Mouse (Mus musculus): ENCODE measurements at regions not wholly inside any gene's neighbourhood (a gene's known extent, or its start where the extent isn't known, plus 50 kb on each side); places are given as distances from the start of the nearest gene placed in this dataset.
A peak's percentile ranks its signal among the peaks of the same experiment; 100 is the strongest.

DNA sequence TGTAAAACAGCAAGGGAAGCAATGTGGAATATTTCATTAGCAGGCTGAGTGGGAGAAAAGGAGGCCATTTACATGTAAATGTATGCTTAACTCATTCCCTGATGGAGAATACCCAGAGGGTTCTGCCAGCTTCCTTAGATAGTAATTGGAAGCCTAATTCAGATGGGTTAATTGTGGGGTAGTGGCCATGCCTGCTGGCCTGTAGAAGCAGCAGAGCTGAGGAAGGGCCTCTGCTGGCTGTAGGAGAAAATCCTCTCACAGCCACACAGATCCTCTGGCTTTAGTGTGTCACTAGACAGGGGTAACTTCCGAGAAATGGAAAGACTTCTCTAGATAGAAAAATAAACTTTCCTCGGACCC is 1588.7 kb upstream of the Got2 start:
- DNase-seq (ENCODE audit: low spot score in 2 of 2), result no peak
- intact Hi-C loops (cut with DNase I), result no loop called here

DNA sequence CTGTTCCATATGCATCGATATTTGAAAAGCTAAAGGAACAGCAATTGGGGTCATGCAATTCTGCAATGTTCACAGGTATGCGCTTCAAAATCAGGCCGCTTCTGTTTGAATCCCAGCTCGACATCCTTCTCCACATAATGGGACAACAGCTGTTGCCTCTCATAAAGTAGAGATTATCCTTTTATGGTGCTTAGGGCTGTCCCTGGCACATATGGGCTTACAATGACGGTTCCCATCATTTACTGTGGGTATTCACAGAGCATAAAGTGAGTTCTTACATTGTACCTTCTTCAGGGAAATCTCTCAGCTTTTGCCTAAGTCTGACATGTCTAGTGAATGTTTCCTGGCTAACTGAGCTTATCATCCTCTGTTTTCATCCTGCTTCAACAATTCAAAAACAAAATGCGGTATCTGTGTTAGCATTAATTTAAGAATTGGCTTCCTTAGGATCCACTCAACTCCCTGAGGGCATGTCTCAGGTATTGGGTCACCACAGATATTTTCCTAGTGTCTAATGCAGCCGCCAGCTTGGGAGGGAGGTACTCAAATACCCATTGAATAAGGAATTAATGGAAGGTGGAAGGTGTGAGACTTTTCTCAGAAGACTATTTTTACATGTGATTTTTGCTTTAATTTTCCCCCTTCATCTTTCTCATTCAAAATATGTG is 1588.2 kb upstream of the Got2 start:
- intact Hi-C loops (cut with DNase I), result no loop called here
- no peak for DNase-seq (ENCODE audit: low spot score in 2 of 2)

DNA sequence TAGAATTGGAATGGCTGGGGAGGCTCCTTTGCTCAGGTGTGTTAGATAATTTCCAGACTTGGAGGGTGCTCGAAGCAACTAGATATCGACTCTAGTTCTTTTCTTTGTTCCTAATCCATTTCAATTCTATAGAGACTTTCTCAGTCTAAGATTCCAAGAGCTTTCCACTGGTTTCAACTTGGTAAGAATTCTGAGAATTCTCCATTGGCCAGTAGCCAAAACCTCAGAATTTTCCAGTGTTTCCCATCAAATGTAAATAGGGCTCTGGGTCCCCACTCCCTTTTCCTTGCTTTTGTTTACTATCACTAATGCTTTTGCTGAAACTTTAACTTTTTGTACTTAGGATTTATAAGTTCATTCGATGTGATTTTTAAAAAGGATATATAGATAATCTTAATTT is 1585.0 kb upstream of the Got2 start:
- intact Hi-C loops (cut with DNase I), result no loop called here
- no peak for DNase-seq (ENCODE audit: low spot score in 2 of 2)

DNA sequence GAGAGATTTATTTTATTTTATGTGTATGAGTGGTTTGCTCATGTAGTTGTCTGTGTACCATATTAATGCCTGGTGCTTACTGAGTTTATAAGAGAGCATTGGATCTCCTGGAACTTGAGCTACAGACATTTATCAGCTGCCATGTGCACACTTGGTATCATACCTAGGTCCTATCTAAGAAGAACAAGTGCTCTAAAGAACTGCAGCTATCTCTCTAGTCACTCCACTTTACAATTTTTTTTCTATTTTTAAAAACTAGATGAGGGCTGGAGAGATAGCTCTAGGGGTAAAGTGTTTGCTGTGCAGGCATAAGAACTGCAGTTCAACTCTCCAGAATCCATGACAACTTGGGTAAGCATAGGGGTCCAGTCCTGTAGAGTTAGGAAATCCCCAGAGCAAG is 1573.1 kb upstream of the Got2 start:
- intact Hi-C loops (cut with DNase I), result no loop called here
- DNase-seq (ENCODE audit: low spot score in 2 of 2), result no peak

DNA sequence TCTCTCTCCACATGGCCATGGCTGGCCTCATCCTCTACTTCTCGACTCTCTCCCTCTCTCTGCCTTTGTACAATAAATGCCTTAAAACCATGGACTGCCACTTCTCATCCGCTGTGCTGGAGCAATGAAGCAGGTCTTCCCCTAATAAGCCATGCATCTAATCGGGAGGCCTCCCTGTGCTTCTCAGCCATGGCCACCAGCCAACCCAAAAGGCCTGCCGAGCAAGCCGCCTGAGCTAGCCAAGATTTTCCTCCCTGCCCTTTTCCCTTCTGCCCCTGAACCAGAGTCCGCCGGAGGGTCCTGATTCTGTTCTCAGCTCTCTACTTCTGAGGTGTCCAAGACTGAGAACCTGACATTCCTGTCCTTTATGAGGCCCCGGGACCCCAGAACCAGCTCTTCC is 1559.3 kb upstream of the Got2 start:
- DNase-seq (ENCODE audit: low spot score in 2 of 2), result no peak
- intact Hi-C loops (cut with DNase I), result no loop called here

DNA sequence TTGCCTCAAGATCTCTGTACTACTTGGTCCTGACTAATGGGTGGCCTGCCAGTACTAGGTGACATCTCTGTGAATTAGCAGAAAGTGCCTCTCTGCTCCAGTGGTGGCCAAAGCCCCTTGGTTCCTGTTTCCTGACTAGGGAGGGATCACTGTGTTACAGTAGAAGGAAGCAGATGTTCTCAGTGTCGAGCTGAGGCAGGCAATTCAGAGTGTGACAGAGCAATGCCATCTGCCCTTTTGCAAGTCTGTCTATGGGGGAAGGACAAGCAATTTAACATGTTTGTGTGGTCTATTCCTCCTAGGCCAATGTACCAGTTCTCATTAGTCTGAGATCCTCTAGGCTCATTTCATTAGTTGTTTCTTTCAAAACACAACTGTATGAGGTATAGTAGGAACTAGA is 1553.1 kb upstream of the Got2 start:
- intact Hi-C loops (cut with DNase I), result no loop called here
- no peak for DNase-seq (ENCODE audit: low spot score in 2 of 2)

DNA sequence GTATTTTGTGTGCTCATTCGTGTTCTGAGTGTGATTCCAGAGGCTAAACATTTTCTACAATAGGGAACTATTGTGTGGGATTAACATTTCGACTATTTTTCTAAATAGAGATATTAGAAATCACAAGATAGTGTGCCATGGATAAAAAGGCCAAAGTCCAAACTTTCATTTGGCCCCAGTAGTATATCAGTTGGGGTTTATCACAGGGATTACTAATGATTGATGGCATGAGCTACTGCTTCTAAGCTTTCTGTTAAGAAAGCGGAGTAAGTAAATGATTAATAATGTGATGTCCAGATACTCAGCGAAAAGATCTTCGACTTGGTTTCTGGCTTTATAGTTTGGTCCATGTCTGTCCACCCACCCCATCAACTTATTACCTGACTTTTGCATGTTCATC is 1545.2 kb upstream of the Got2 start:
- intact Hi-C loops (cut with DNase I), result no loop called here
- no peak for DNase-seq (ENCODE audit: low spot score in 2 of 2)

DNA sequence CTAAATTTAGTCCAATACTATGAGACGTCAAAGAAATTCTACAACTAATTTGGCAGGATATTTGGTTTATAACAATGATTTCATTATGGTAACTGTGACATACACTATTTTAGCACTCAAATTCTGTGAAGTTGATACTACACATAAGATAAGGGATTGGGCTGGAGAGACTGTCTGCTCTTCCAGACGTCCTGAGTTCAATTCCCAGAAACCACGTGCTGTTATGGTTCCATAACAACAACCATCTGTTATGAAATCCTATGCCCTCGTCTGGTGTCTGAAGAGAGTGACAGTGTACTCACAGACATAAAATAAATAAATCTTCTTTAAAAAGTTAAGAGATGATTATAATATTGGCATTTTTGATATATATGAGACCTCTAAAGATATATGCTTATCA is 1543.1 kb upstream of the Got2 start:
- no peak for DNase-seq (ENCODE audit: low spot score in 2 of 2)
- intact Hi-C loops (cut with DNase I), result no loop called here

DNA sequence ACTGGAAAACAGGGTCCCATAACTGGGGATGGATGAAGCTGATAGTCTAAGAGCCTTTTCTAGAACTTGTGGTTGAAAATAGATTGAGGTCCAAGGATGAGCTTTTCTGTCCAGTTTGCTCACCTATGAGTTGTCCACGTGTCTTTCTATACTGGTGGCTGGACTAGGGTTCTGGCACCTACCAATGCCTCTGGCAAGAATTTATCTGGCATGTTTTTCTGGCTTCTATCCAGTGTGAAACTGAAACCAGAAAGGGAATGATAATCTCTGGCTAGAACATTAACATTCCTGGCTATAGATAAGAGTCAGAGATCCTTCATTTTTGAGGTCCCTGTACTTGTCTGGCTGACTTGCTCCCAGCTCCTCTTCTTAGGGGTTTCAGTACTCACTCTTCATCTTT is 1534.0 kb upstream of the Got2 start:
- intact Hi-C loops (cut with DNase I), result no loop called here
- DNase-seq (ENCODE audit: low spot score in 2 of 2), result no peak

DNA sequence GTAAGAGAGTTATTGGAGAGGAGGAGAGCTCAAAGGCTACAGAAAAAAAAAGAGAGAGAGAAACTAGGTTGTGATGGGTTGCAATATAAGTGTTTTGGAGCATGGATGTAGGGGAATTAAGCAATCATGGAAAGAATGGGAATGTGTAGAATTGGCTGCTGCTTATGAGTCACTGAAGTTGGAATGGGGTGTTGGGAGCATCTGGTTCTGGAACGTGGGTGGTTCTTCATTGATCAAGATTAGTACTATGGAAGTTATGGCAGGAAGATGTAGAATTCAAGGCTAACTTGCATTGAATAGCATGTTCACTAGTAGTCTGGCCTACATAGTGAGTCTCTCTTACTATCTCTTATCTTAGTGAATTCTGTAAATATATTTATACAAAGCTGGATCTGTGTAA is 1526.4 kb upstream of the Got2 start:
- intact Hi-C loops (cut with DNase I), result no loop called here
- DNase-seq (ENCODE audit: low spot score in 2 of 2), result no peak

DNA sequence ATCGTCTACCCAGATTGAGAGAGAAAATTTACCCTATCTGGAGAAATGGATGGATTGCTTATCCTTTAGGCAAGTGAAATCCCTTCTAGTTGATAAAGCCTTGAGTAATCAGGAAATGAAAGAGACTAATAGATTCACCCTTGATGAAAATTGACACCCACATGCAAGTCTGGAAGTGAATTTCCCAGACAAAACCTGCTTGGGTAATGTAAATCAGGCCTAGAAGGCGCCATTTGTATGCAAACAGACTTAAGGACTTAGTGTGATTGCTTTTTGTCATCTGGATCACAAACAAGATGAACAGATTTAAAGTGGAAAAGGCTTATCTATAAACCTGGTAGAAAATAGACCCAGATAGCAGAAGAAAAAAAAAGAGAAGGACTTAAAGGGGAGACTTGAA is 1515.0 kb upstream of the Got2 start:
- no peak for DNase-seq (ENCODE audit: low spot score in 2 of 2)
- intact Hi-C loops (cut with DNase I), result no loop called here

DNA sequence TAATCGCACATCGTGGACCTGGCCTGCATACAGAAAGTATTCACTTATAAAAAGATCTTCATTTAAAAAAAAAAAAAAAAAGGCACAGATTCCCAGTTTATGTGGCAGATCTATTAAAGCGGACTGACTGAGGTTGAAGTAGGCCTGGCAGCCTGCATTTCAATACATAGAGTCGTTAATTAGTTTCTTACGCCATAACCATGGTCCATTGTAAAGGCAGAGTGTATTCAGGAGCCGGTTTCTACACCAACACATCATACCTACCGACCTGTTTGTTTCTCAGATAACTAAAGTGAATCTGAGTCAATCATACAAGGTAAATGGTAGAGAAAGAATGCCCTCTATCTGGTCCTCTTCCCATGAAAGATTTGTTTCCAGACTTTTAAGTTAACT is 1509.0 kb upstream of the Got2 start:
- DNase-seq (ENCODE audit: low spot score in 2 of 2), result no peak

DNA sequence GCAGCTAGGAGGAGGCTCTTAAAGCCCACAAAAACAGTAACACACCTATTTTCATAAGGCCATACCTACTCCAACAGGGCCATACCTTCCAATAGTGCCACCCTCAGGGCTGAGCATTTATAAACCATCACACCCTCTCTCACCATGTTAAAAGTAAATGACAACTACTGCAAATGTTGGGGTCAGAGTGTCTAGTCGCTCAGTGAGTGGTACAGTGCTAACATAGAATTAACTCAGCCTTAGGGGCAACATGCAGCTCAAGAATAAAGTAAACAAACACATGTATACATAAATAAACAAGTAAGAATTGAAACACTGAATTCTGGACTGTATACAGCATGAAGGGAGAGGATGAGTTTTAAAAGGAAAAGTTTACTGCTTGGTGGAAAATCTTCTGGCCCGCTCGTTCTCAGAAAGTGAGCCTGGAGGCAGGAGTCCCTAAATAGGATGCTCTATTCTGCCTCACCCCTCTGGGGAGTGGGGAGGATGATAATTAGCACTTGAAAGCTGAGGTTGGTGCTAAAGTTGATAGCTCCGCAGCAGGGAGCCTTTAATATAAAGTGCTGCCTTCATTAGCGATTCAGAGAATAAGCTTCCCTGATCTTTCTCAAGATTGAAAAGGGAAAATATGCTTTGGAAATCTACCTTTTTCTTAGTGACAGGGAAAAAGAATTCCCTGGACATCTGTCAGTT is 1508.4 kb upstream of the Got2 start:
- DNase-seq (ENCODE audit: low spot score in 2 of 2), result no peak
- intact Hi-C loops (cut with DNase I), result no loop called here

More for the DNA sequence above, 1509.0 kb upstream of the Got2 start:
- intact Hi-C loops (cut with DNase I), result no loop called here

DNA sequence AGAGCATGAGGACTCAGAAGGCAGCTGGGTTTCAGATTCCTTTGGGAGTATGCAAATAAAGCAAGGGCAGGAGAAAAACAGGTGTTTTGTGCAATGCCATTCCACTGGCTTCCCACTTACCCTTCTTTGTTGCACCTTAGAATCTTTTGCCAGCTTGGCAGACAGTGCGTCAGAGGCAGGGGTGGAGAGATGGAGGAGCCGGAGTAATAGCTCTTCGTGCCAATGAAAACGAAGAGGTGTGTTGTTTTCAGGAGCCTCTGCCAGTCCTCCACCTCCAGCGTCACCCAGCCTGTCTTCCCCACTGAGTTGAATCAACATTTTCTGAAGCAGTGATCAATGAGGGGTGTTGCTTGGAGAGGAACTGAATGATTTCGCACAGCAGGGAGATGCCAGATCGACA is 1501.3 kb upstream of the Got2 start:
- intact Hi-C loops (cut with DNase I), result no loop called here
- DNase-seq (ENCODE audit: low spot score in 2 of 2), result no peak

DNA sequence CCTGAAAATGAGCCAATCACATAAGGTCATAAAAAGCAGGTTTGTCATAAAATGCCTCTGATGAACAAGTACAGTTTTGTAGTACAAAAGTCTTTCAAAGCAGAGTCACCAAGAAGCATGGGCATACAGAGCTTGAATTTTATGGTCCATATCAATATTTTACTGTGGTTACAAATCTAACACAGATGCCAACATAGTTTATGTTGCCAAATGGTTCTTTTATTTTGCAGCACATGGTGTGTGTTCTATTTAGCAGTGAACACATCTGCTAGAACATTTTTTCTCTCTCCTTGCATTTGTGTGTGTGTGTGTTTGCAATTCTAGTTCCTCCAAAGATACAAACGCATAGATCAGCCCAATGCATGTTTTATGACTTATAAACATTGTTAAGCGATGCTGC is 1500.8 kb upstream of the Got2 start:
- DNase-seq (ENCODE audit: low spot score in 2 of 2), result no peak
- intact Hi-C loops (cut with DNase I), result no loop called here

DNA sequence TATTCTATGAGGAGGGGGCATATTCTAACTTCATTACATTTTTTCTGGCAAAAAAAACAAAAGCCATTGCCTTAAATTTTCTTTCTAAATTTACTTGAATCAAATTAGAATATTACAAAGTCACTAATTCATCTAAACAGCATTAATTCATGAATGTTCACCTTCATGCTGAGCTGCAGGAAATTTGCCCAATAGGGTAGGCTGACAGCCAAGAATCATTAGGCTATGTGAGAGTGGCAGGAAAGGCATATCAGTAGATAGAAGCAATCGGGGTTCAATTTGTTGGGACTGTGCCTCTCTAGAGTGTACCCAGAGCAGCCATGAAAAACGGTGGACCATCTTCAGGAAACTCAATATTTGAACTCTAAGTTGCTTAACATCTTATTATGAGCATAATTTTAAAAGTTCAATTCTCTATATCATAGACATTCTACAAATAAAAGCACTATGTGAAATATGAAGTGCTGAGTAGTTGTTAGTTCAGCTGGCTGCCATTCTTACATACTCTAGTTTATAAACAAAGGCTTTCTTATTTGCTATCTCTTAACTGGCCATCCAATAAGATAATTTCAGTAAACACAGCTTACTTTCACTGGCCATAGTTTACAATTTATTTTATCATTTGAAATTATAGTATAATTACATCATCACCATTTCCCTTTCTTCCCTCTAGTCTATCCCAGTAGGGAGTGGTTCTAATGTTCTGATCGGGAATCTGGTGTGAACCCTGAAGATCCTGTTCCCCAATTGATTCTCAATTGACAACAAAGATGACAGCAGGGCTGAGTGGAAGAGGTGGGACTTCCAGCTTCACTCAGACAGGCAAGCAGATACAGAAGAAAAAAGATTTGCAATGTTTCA is 1486.8 kb upstream of the Got2 start:
- no peak for DNase-seq (ENCODE audit: low spot score in 2 of 2)
- intact Hi-C loops (cut with DNase I), result no loop called here

DNA sequence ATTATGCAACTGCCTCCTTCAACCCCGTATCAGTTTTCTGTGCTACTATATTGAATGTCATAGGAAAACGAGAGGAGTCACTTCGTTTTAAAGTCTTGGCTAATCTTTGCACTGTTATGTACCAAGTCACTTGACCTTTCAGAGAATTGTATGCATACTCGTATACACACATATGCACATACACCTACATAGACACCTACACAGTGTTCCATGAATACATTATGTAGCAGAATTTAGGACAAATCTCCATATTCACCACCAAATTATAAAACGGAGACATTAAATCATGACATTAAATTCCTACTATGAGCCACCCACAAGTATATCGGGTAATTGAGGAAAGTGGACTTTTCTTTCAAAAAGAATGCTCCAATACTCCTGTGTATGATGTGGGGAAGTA is 1458.3 kb upstream of the Got2 start:
- intact Hi-C loops (cut with DNase I), result loop anchor here (5.0 kb wide), 1 partner anchor 419 kb away; no protein-coding TSS in a partner anchor
- peak in 1 of 2 experiments; percentile 49 for DNase-seq (ENCODE audit: low spot score in 2 of 2)

DNA sequence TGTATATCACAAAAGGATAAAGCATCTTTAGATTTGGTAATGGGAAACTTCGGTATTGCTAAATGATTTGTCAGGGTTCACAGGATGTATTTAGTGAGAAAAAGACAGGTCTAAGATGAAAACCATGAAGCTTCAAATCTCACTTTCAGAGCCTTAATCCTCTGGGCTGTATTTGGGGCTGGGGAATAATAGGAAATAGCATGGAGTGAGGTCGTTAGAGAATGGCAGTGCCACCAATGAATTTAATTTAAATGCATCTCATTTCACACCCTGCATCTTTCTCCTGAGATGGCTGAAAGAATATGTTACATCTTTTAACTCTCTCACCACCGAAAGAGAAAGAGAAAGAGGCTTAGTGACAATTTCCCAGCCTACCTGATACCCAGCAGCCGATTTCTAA is 1427.2 kb upstream of the Got2 start:
- intact Hi-C loops (cut with DNase I), result no loop called here
- no peak for DNase-seq (ENCODE audit: low spot score in 2 of 2)

DNA sequence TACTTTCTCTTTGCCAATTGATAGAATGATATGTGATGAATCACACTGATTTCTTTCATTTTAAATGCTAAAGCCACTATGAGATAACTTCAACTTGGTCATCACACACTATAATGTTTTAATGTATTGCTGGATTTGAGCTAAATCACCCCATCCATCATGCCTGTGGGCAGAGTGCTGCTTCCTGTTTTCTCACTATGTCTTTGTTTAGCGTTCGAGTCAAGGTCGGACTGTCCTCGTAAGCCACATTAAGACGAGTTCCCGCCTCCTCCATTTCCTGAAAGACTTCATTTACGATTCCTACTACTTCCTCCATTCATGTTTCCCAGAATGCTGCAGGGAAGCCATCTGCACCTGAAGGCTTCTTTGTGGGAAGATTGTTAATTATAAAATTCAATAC is 1420.0 kb upstream of the Got2 start:
- intact Hi-C loops (cut with DNase I), result no loop called here
- no peak for DNase-seq (ENCODE audit: low spot score in 2 of 2)

DNA sequence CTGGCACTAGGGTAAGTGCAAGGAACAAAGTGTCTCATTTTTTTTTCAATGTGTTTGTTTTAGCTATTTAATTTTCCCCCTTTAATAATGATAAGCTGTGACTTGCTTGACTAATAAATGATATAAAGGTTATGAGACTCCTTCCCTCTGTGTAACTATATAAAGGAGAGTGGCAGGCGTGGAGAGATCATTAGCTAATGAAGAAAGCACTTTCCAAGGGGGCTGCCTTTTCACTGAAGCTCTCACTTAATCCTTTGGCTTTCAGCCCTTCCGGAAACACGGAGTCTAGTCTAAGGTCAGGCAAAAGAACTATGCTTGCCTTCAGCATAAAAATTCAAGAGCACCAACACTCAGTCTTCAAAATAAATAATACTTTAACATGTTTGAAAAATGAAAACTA is 1382.2 kb upstream of the Got2 start:
- DNase-seq (ENCODE audit: low spot score in 2 of 2), result no peak
- intact Hi-C loops (cut with DNase I), result no loop called here

DNA sequence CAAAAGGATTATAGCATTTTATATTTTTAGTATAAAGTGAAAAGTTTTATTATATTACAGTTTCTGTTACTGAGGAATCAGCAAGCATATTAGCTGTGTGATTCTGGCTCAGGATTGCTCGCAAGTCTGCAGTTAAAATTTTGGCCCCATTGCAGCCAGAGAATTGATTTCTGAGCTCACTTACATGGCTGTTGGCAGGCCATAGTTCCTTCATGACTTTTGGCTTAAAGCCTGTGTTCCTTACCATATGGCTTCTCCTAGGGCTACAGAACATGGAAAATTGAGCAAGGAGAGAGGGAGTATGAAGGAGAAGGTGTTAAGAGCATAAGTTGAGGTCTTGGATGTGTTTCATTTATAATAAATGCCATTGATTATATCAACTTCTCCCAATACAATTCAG is 1372.6 kb upstream of the Got2 start:
- no peak for DNase-seq (ENCODE audit: low spot score in 2 of 2)
- intact Hi-C loops (cut with DNase I), result no loop called here
